In genomic region chr5:118331286-118331607, GRCm38 (mm10) we compare ENCODE assay signal across 8 mouse cellular contexts.
DNase-seq lines count a peak whose midpoint lies in the region; ATAC-seq lines count a peak whose summit lies in the region.

No protein-coding gene starts in this region.

- ATAC-seq in frontal cortex, adult (ENCODE audit: low TSS enrichment): peak; percentile 76

- intact Hi-C loops in left cerebral cortex, postnatal 10 days (cut with DNase I): loop anchor here (2.0 to 10.0 kb wide), 3 partner anchors 230 to 404 kb away; partner anchors contain the start of gene Med13l

- DNase-seq in frontal cortex, postnatal 36 days (ENCODE audit: low spot score in 2 of 2): no peak
- peak; percentile 69 to 82 for DNase-seq in right cerebral cortex, postnatal 10 days (ENCODE audit: low spot score in 2 of 2)
- no peak for DNase-seq in right cerebral cortex, postnatal 25 days
- DNase-seq in left cerebral cortex, postnatal 10 days (ENCODE audit: extremely low spot score in 1 of 2, low spot score in 2 of 2): peak; percentile 26 to 63
- peak; percentile 61 for DNase-seq in right cerebral cortex, postnatal 14 days
- DNase-seq in urinary bladder, postnatal 25 days (ENCODE audit: low spot score): no peak
- no peak for DNase-seq in kidney, postnatal 25 days

Comparison
In these comparisons a context has a peak if more than half of its experiments do, and no peak if none do; other contexts are left out.
1. DNase-seq: peak in right cerebral cortex, postnatal 10 days (2 of 2), left cerebral cortex, postnatal 10 days (2 of 2) and right cerebral cortex, postnatal 14 days (single experiment); none in frontal cortex, postnatal 36 days (0 of 2), right cerebral cortex, postnatal 25 days (single experiment), urinary bladder, postnatal 25 days (single experiment) and kidney, postnatal 25 days (0 of 2).